Mouse (Mus musculus): ENCODE measurements around the gene Fam217a.

The Fam217a gene

GRCm38 (mm10) chr13:34873801-34874681 is 50.1 kb downstream of the Fam217a start:
- 2% methylated on average over 45 of the region's 45 CpGs for WGBS

GRCm38 (mm10) chr13:34864420-34865169 is 59.5 kb downstream of the Fam217a start:
- WGBS, result 39% methylated on average over 7 of the region's 7 CpGs

- WGBS, result 57% methylated on average over 7 of the region's 8 CpGs
Measured at GRCm38 (mm10) chr13:34861166-34861565, 62.9 kb downstream of the Fam217a start.
